Mouse (Mus musculus) macrophage (primary cell): ENCODE data around the gene Dgkb. TPM values are rescaled to one million over a fixed set of nuclear protein-coding genes. Genes with fewer than 3 reads are reported as not detected.

ENCODE experiments used
- H3K27ac ChIP-seq: fragments of 350-480 bp; formaldehyde crosslinking; 2 replicates; pipeline ENCODE4 v1.9.0; 2021
- H3K36me3 ChIP-seq: fragments of 350-480 bp; formaldehyde crosslinking; 2 replicates; pipeline ENCODE4 v1.9.0; 2021; ENCODE audit errors: inconsistent target
- H3K4me3 ChIP-seq: fragments of 350-480 bp; formaldehyde crosslinking; 2 replicates; pipeline ENCODE4 v1.9.0; 2021; ENCODE audit errors: inconsistent target
- H3K79me2 ChIP-seq: fragments of 350-480 bp; formaldehyde crosslinking; 2 replicates; pipeline ENCODE4 v1.9.0; 2021; ENCODE audit errors: inconsistent target
- WGBS: methylation state at CpG from one replicate; pipeline ENCODE4 v1.1.7; 2026; ENCODE audit warnings: inconsistent platforms; ENCODE audit not compliant: missing documents; 5-methylcytosine and 5-hydroxymethylcytosine counted together
- polyA plus RNA-seq: library from polyadenylated mRNA; stranded (reverse); fragments of 250-400 nt; gene quantifications from 3 replicates; pipeline ENCODE4 v1.2.4, GENCODE M21; 2018; ENCODE audit warnings: inconsistent platforms

Dgkb gene
- polyA plus RNA-seq, 1 experiment from 2014 or later = not detected

DNA sequence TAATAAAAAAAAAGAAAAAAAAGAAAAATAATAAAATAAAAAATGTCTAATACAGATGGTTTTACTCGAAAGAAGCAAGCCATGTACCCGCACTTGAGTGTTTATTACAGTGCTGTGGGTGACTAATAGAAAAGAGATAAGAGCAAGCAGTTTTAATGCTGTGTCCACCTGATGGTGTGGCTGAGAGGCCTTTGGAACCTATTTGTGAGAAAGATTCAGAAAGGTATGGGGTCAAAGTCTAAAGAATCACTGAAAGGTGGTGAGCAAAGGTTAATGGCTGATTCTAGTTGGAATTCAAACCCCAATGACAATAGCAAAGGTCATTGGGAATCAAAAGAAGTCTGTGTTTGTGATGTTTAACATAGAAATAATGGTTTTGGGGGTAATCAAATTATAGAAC lies 124.6 kb downstream of the Dgkb start:
- no peak overlapping the region for H3K4me3 ChIP-seq
- WGBS = 92% methylated on average over 2 of the region's 2 CpGs
- H3K36me3 ChIP-seq = no peaks in the 10 kb centered on the region
- H3K79me2 ChIP-seq = no peaks in the 10 kb centered on the region
- H3K27ac ChIP-seq = no peak overlapping the region

DNA sequence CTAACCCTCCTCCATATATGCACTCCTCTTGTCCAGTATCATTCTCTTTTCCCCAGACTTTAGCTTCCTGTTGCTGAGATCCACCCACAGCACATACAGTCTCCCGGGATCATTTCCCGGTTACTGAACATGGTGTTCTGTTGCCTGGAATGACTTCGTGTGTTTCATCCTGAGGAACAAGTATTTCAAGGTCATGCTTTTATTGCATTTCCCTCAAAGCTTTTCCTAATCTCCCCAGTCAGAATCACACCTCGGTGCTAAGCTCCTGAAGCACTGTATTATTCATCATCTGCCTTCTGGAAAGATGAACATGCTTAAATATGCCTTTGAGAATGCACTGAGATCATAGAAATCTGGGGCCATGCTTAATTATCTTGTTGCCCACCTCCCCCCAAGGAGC lies 138.7 kb downstream of the Dgkb start:
- 88% methylated on average over 4 of the region's 4 CpGs for WGBS
- H3K27ac ChIP-seq = no peak overlapping the region
- no peaks in the 10 kb centered on the region for H3K36me3 ChIP-seq
- H3K4me3 ChIP-seq = no peak overlapping the region
- no peaks in the 10 kb centered on the region for H3K79me2 ChIP-seq

DNA sequence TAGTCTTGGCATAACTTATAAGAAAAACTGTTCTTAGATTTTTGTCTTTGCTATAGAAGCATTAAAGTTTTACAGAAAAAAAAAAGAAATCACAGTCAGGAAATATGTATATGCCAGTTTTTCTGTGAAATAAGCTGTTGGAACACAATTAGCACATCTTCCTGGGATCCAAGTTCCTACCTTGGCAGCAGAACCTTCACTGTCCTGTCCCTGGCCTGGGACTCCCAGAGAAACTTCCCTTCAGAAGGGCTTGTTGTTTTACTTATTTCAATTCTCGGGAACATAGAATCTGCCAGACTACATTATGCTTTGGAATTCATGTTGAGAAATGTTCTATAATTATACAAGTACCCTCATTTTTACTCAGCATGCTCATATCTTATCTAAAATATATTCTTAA lies 154.0 kb downstream of the Dgkb start:
- no peak overlapping the region for H3K27ac ChIP-seq
- H3K79me2 ChIP-seq = no peaks in the 10 kb centered on the region
- 85% methylated on average over 1 of the region's 1 CpGs for WGBS
- H3K4me3 ChIP-seq = no peak overlapping the region
- no peaks in the 10 kb centered on the region for H3K36me3 ChIP-seq

- Histone ChIP-seq H3K27ac (no peak overlapping the region), H3K79me2 (no peaks in the 10 kb centered on the region), H3K36me3 (no peaks in the 10 kb centered on the region), H3K4me3 (no peak overlapping the region)
- 76% methylated on average over 2 of the region's 2 CpGs for WGBS
Measured at GRCm38 (mm10) chr12:37978498-37979187, 161.1 kb downstream of the Dgkb start.

DNA sequence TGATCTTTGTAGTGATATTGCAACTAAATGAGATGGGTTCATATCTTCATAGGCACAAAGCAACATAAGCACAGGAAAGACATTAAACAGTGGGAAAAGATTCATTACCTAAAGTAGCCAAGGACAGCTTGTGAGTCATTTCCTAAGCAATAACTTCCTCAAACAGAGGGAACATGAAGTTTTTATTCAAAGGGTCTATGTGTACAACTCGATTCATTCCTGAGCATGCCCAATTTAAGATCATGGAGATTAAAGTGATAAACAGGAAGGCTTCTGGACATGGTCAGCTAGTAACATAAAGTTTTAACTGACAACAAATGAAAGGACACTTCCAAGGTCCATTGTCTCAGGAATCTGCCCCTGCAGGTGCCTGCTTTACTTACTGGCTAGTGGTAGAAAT lies 167.8 kb downstream of the Dgkb start:
- 5% methylated on average over 1 of the region's 1 CpGs for WGBS
- H3K27ac ChIP-seq = no peak overlapping the region
- no peak overlapping the region for H3K4me3 ChIP-seq
- H3K36me3 ChIP-seq = no peaks in the 10 kb centered on the region
- H3K79me2 ChIP-seq = no peaks in the 10 kb centered on the region

- H3K36me3 ChIP-seq = no peaks in the 10 kb centered on the region
- H3K4me3 ChIP-seq = no peak overlapping the region
- no peaks in the 10 kb centered on the region for H3K79me2 ChIP-seq
- WGBS = 100% methylated on average over 1 of the region's 1 CpGs
- H3K27ac ChIP-seq = no peak overlapping the region
Measured at GRCm38 (mm10) chr12:37988066-37988591, 170.6 kb downstream of the Dgkb start.

GRCm38 (mm10) chr12:37993221-37993620 lies 175.7 kb downstream of the Dgkb start:
- H3K79me2 ChIP-seq = no peaks in the 10 kb centered on the region
- no peak overlapping the region for H3K27ac ChIP-seq
- 89% methylated on average over 1 of the region's 1 CpGs for WGBS
- H3K4me3 ChIP-seq = no peak overlapping the region
- no peaks in the 10 kb centered on the region for H3K36me3 ChIP-seq

DNA sequence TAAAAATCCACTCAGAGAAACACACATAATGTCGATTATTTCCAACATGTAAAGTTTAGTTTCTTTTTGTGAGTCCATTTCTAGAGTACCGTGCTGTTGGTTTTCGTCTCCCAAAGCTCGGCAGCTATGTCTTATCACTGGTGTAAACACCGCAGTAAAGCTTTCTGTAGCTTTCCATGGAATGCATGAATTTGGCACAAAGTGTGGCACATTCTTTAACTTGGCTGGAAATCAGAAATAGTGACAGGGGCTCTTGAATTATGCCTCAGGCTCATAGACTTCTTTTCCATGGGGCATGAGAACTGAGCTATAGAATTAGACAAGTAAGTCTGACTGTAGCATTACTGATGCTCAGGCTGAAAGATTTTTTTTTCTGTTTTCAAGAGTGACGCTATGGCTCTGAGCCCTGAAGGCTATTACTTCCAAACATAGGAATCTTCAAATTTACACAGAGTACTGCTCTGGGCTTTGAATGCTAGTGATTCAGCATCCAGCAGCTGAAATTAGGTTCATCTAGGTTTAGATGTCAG lies 179.0 kb downstream of the Dgkb start:
- H3K4me3 ChIP-seq = no peak overlapping the region
- no peak overlapping the region for H3K27ac ChIP-seq
- no peaks in the 10 kb centered on the region for H3K79me2 ChIP-seq
- WGBS = 92% methylated on average over 6 of the region's 6 CpGs
- H3K36me3 ChIP-seq = no peaks in the 10 kb centered on the region

DNA sequence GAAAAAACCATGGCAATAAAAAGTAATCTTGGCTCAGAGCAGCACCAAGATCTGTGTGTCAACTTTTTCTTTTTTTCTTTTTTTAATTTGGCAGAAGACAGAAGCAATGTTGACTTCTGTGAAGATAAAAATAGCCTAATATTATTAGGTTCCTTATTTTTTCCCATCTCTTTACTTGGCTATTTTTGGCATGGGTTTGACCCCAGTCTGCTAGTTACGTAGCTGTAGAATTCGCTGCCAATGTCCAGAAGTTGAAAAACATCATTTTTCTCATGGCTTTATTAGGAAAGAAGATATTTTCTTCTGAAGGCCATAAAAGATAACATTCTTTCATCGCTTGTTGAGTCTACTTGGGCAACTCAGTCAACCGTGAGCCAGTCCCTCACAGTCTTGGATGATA lies 200.1 kb downstream of the Dgkb start:
- Histone ChIP-seq H3K27ac (no peak overlapping the region), H3K36me3 (no peaks in the 10 kb centered on the region), H3K4me3 (no peak overlapping the region), H3K79me2 (no peaks in the 10 kb centered on the region)
- WGBS = 73% methylated on average over 4 of the region's 4 CpGs

DNA sequence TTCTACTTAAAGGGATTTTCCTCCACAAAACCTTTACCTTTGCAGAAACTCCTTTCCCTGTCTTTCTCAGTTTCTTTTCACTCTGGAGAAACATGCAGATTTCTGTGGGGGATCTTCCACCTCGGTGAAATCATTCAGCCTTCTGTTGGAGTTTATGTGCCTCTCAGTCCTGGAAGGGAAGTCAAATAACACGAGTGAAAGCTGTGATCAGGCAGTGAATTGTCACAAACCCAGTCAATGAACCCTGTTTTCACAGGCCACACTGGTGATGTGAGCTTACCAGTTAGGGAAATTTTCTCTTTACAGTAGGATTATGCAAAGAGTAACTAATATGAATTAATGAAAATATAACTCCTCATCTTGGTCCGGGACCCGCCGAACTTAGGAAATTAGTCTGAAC lies 229.7 kb downstream of the Dgkb start:
- Histone ChIP-seq H3K27ac (no peak overlapping the region), H3K36me3 (no peaks in the 10 kb centered on the region), H3K79me2 (no peaks in the 10 kb centered on the region), H3K4me3 (no peak overlapping the region)
- 75% methylated on average over 3 of the region's 5 CpGs for WGBS

DNA sequence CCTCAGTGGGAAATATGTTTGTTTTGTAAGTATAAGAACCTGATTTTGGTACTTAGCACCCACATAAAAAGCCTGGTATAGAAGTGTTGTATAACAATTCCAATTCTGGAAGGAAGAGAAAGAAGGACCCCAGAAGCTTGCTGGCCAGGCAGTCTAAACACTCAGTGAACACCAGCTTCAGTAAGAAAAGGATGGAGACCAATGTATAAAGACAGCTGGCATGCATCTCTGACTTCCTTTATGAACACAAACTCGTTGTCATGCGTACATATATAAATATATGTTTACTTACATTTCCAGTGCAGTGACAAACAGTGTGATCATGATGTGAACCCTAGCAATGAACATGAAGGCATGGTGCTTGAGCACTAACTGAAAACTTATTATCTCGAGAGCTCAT lies 270.7 kb downstream of the Dgkb start:
- H3K27ac ChIP-seq = no peak overlapping the region
- H3K4me3 ChIP-seq = no peak overlapping the region
- H3K36me3 ChIP-seq = no peaks in the 10 kb centered on the region
- 81% methylated on average over 3 of the region's 3 CpGs for WGBS
- no peaks in the 10 kb centered on the region for H3K79me2 ChIP-seq

DNA sequence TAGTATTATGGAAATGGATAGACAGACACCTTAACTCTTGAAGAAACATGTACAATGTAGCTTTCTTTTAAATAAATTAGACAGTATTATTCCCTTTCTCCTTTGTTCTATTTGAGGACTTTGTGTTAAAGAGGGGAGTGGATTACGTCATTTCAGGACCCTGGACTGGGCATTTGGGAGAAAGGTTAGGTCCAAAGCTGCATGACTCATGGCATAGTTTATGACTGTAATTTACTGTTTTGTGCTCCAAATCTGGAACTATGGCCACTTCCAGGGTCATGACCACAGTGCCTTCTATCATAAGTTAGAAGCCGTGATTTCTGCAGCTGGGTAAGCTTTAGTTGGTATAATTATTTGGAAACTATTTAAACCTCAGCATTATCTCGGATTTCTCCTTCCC lies 294.4 kb downstream of the Dgkb start:
- no peaks in the 10 kb centered on the region for H3K36me3 ChIP-seq
- H3K4me3 ChIP-seq = no peak overlapping the region
- WGBS = 90% methylated on average over 3 of the region's 3 CpGs
- no peak overlapping the region for H3K27ac ChIP-seq
- H3K79me2 ChIP-seq = no peaks in the 10 kb centered on the region

DNA sequence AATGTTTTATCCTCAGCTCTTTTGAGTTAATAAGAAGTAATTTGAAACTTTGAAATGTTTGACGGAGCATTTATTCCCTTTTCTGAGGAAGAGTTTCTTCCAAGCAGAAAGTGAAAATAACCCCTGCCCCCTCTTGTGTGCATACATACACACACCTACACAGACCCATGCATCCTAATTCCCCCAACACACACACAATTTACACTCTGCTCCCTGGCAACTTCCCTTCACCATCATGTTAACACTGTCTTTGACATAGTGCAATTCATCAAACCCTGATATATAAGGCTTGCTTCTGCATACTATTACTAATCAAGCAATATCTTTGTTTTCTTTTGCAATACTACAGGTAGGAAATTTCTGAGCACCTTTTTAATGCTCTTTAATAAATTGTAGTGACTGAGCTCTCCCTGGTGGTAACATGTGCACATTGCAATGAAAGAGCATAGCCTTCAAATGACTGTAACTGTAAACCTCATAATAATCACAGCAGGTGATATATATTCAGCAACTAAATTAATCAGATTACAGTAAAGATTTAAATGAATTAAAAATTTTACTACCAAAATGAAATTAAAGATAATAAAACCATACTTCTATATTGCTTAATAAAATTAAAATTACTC lies 297.6 kb downstream of the Dgkb start:
- Histone ChIP-seq H3K27ac (no peak overlapping the region), H3K36me3 (no peaks in the 10 kb centered on the region), H3K79me2 (no peaks in the 10 kb centered on the region), H3K4me3 (no peak overlapping the region)
- 64% methylated on average over 1 of the region's 1 CpGs for WGBS

- Histone ChIP-seq H3K36me3 (no peaks in the 10 kb centered on the region), H3K79me2 (no peaks in the 10 kb centered on the region), H3K27ac (no peak overlapping the region), H3K4me3 (no peak overlapping the region)
Measured at GRCm38 (mm10) chr12:38123524-38123923, 306.0 kb downstream of the Dgkb start.

- Histone ChIP-seq H3K36me3 (no peaks in the 10 kb centered on the region), H3K4me3 (no peak overlapping the region), H3K27ac (no peak overlapping the region), H3K79me2 (no peaks in the 10 kb centered on the region)
- WGBS = 88% methylated on average over 4 of the region's 4 CpGs
Measured at GRCm38 (mm10) chr12:38125297-38125696, 307.8 kb downstream of the Dgkb start.
